Mouse (Mus musculus) testis, postnatal 10 days (tissue): ENCODE data around the gene Gm30191.

Experiments
- DNase-seq: peaks from one replicate; pipeline ENCODE4 v3.0.0; 2021; ENCODE audit warnings: low spot score

Gm30191 gene

GRCm38 (mm10) chr4:134246719-134247258 is at the start of gene Gm30191:
Gene Gm30191, plus strand, starts transcription at chr4:134246935.
- peak; percentile 68 for DNase-seq

- no peak for DNase-seq
Measured at GRCm38 (mm10) chr4:134199371-134199770, 47.4 kb upstream of the Gm30191 start.

GRCm38 (mm10) chr4:134202904-134203303 is 43.8 kb upstream of the Gm30191 start, which contains the start of gene Gm7534:
Gene Gm7534, minus strand, starts transcription at chr4:134203004.
- no peak for DNase-seq

- DNase-seq, result no peak
Measured at GRCm38 (mm10) chr4:134203340-134203896, 43.3 kb upstream of the Gm30191 start.

- DNase-seq, result no peak
Measured at GRCm38 (mm10) chr4:134206488-134207053, 40.2 kb upstream of the Gm30191 start.

GRCm38 (mm10) chr4:134222793-134223600 is 23.7 kb upstream of the Gm30191 start:
- DNase-seq, result no peak

GRCm38 (mm10) chr4:134227194-134227593 is 19.5 kb upstream of the Gm30191 start, which contains the start of gene Catsper4:
Gene Catsper4, minus strand, starts transcription at chr4:134227383.
- DNase-seq, result no peak

GRCm38 (mm10) chr4:134230431-134230830 is 16.3 kb upstream of the Gm30191 start:
- no peak for DNase-seq

GRCm38 (mm10) chr4:134234876-134235275 is 11.9 kb upstream of the Gm30191 start:
- DNase-seq, result no peak

- no peak for DNase-seq
Measured at GRCm38 (mm10) chr4:134237582-134238278, 9.0 kb upstream of the Gm30191 start.

- DNase-seq, result peak; percentile 81
Measured at GRCm38 (mm10) chr4:134238279-134238651, 8.5 kb upstream of the Gm30191 start, which contains the start of gene Cnksr1. Gene Cnksr1, minus strand, starts transcription at chr4:134238399.

- DNase-seq, result no peak
Measured at GRCm38 (mm10) chr4:134238686-134239085, 8.0 kb upstream of the Gm30191 start.

GRCm38 (mm10) chr4:134243516-134244250 is 3.1 kb upstream of the Gm30191 start, which contains the start of gene E130218I03Rik:
Gene E130218I03Rik, plus strand, starts transcription at chr4:134243662.
- DNase-seq, result no peak

- DNase-seq, result peak; percentile 99
Measured at GRCm38 (mm10) chr4:134245148-134245843, 1.4 kb upstream of the Gm30191 start, which contains the start of gene Zfp593. Gene Zfp593, minus strand, starts transcription at chr4:134245592.

- DNase-seq, result no peak
Measured at GRCm38 (mm10) chr4:134246256-134246655, 479 bp upstream of the Gm30191 start.

- peak; percentile 91 for DNase-seq
Measured at GRCm38 (mm10) chr4:134249651-134250050, 2.9 kb downstream of the Gm30191 start.

- DNase-seq, result no peak
Measured at GRCm38 (mm10) chr4:134250116-134250929, 3.6 kb downstream of the Gm30191 start.

- no peak for DNase-seq
Measured at GRCm38 (mm10) chr4:134250930-134251240, 4.2 kb downstream of the Gm30191 start.

GRCm38 (mm10) chr4:134251241-134252130 is 4.8 kb downstream of the Gm30191 start:
- DNase-seq, result peak; percentile 66
